In genomic region chrX:56531266-56531665, GRCm38 (mm10) we compare ENCODE assay signal across 9 mouse cellular contexts. TPM values are rescaled to one million over a fixed set of nuclear protein-coding genes. Genes with fewer than 3 reads are reported as not detected.
A peak's percentile ranks its signal among the peaks of the same experiment; 100 is the strongest.
DNase-seq lines count a peak whose midpoint lies in the region; ATAC-seq and TF ChIP-seq lines count a peak whose summit lies in the region.
"Had no signal": no experiment of that assay in that cellular context is flagged by ENCODE, and none has a peak within 500 bp of the region (broad histone marks: within the 10 kb centered on the region; RNA-seq: fewer than 3 reads in every experiment).

No protein-coding gene starts in this region.

- peak; percentile 62 to 72; a peak in 3 of 4 replicates for ATAC-seq in hematopoietic stem cell, adult 5-6 weeks (replicated peaks in 1 of 2; ENCODE audit: insufficient read depth in 1 of 2, low FRiP score in 2 of 2, low TSS enrichment in 1 of 2, low read depth in 1 of 2, poor library complexity in 2 of 2, severe bottlenecking in 2 of 2)

- no peak overlapping the region for H3K27ac ChIP-seq in testis, adult 2 months (ENCODE audit: control insufficient read depth, insufficient read depth, low read depth, low read length)
- H3K27ac ChIP-seq: midbrain, embryonic 12.5 days had no signal

- H3K4me3 ChIP-seq in testis, adult 2 months (ENCODE audit: control insufficient read depth, low read depth, low read length) = no peak overlapping the region
- H3K4me3 ChIP-seq: midbrain, embryonic 12.5 days had no signal

- intact Hi-C loops in heart, postnatal 25 days (cut with DNase I) = no loop called here
- intact Hi-C loops in left cerebral cortex, postnatal 14 days (cut with DNase I) = loop anchor here (10.0 kb wide), 1 partner anchor 304 kb away; no protein-coding TSS in a partner anchor

- H3K36me3 ChIP-seq in testis, adult 2 months (ENCODE audit: control insufficient read depth, insufficient read depth, low read length) = no peaks in the 10 kb centered on the region
- H3K36me3 ChIP-seq: midbrain, embryonic 12.5 days had no signal

- H3K4me1 ChIP-seq in testis, adult 2 months (ENCODE audit: control insufficient read depth, insufficient read depth, low read length) = no peaks in the 10 kb centered on the region
- H3K4me1 ChIP-seq: midbrain, embryonic 12.5 days had no signal

- DNase-seq in heart, adult 9 months (ENCODE audit: low spot score in 2 of 2) = peak; percentile 1 to 15
- no peak for DNase-seq in heart, postnatal 25 days (ENCODE audit: low spot score)
- peak; percentile 50 to 58 for DNase-seq in adrenal gland, adult 18-20 months (ENCODE audit: low spot score in 2 of 2)
- DNase-seq in embryo, embryonic 11.5 days (ENCODE audit: low read depth, low spot score) = peak; percentile 19
- DNase-seq in left cerebral cortex, postnatal 14 days (ENCODE audit: low spot score in 2 of 2) = peak; percentile 37 to 71
- peak; percentile 55 for DNase-seq in naive thymus-derived CD4-positive, alpha-beta T cell, adult 2 months (ENCODE audit: low read depth)

- TF ChIP-seq CTCF in testis, adult 2 months (IDR thresholded peaks at IDR 0.05; ENCODE audit: control insufficient read depth, insufficient read depth, insufficient replicate concordance, low read depth, low read length) = peak; percentile 56; the same call in 1 of the 2 replicates

- H3K27me3 ChIP-seq in testis, adult 2 months (ENCODE audit: control insufficient read depth, insufficient read depth, low read length) = no peaks in the 10 kb centered on the region
- H3K27me3 ChIP-seq: midbrain, embryonic 12.5 days had no signal

- no peak for TF ChIP-seq POLR2A in testis, adult 2 months (IDR thresholded peaks at IDR 0.05; ENCODE audit: control insufficient read depth, low read depth, low read length)

RNA-seq across cellular contexts. Expression of gene Gm10477, which starts 6.7 kb away (rescaled TPM):
- not detected for total RNA-seq in heart, postnatal 25 days (2021)
- not detected for total RNA-seq in adrenal gland, adult 18-20 months (2021)
- not detected in 2 replicates for total RNA-seq in hematopoietic stem cell, adult 5-6 weeks (2017)
- not detected for total RNA-seq in left cerebral cortex, postnatal 14 days (2021)
- polyA plus RNA-seq in testis, adult 2 months (2012; rRNA removed) = not detected in 2 replicates
- polyA plus RNA-seq: midbrain, embryonic 12.5 days had no signal

RNA-seq across cellular contexts. Expression of gene Gm648, which starts 18.1 kb away (rescaled TPM):
- total RNA-seq in heart, postnatal 25 days (2021) = not detected
- total RNA-seq in adrenal gland, adult 18-20 months (2021) = not detected
- not detected in 2 replicates for total RNA-seq in hematopoietic stem cell, adult 5-6 weeks (2017)
- total RNA-seq in left cerebral cortex, postnatal 14 days (2021) = not detected
- polyA plus RNA-seq in testis, adult 2 months (2012; rRNA removed) = 3.0 and 4.6 TPM in 2 replicates
